Mouse (Mus musculus): ENCODE results near the gene Ptchd1.

DNA sequence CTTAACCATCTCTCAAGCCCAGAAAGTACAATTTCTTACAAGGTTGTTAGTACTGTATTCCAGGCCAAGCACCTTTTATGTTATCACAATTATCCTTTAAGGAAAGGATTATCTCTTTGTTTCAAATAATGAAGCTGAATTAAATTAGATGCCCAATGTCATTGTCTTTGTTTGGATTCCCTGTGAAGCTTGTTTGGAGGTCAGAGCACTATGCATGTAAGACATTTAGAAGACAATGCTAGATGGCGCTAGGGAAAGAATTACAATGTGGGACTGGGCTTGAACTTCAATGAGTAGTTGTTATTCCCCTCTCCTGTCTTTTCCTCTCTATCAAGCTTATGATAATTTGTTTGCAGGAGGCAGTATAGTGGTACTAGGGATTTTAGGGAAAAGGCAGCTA lies 28.9 kb downstream of the Ptchd1 start:
- TF ChIP-seq CTCF (IDR thresholded peaks at IDR 0.05; ENCODE audit: low read depth, low read length) (no peak), POLR2A (IDR thresholded peaks at IDR 0.05; ENCODE audit: extremely low read depth, insufficient read depth, low read length) (no peak)

All from liver, adult 2 months (tissue).